Mouse (Mus musculus): ENCODE results near the gene Calcoco2. TPM values are rescaled to one million over a fixed set of nuclear protein-coding genes. Genes with fewer than 3 reads are reported as not detected.
"Not testable (repeated sequence)": the region's sequence is repeated elsewhere in the genome, so short reads cannot be mapped to it uniquely, and the experiment has no call there.

Calcoco2 gene
- total and polyA plus RNA-seq, 3 experiments: not detected

DNA sequence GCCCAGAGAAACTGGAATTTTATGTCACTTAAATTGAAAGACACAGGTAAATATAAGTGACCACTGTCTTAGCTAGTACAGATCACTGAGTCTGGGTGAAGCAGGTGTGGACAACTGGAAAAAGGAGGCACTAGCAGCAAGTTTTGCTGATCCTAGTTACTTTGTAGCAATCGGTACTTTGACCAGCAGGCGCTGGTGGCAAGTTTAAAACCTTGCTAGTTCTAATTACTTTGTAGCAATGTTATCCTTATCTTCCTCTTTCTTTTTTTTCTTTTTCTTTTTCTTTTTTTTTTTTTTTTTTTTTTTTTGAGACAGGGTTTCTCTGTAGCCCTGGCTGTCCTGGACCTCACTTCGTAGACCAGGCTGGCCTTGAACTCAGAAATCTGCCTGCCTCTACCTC is 4.4 kb upstream of the Calcoco2 start:
- H3K36me3 ChIP-seq (ENCODE audit: control insufficient read depth, insufficient read depth, low read length): no peaks in the 10 kb centered on the region
- DNase-seq: no peak
- 84% methylated on average over 3 of the region's 3 CpGs for WGBS
- no peak overlapping the region for H3K9ac ChIP-seq (ENCODE audit: low read depth, low read length)
- no peak overlapping the region for H3K4me3 ChIP-seq
- H3K4me1 ChIP-seq (ENCODE audit: control insufficient read depth, insufficient read depth, low read length): no peaks in the 10 kb centered on the region
- H3K27ac ChIP-seq: no peak overlapping the region
- H3K79me2 ChIP-seq (replicated peaks; ENCODE audit: control insufficient read depth, insufficient read depth, low read length): no peaks in the 10 kb centered on the region
- TF ChIP-seq POLR2A (IDR thresholded peaks at IDR 0.05; ENCODE audit: insufficient read depth, low read depth, low read length): no peak
- TF ChIP-seq EP300 (IDR thresholded peaks at IDR 0.05; ENCODE audit: insufficient read depth, low read depth, low read length): no peak
- TF ChIP-seq CTCF (IDR thresholded peaks at IDR 0.05): no peak
- H3K27me3 ChIP-seq (ENCODE audit: control insufficient read depth, insufficient read depth, low read length): no peaks in the 10 kb centered on the region
- intact Hi-C loops (cut with DNase I): no loop called here

GRCm38 (mm10) chr11:96115416-96115815 is 3.7 kb upstream of the Calcoco2 start:
- intact Hi-C loops (cut with DNase I): no loop called here
- 89% methylated on average over 6 of the region's 6 CpGs for WGBS
- DNase-seq: no peak
- H3K9ac ChIP-seq (ENCODE audit: low read depth, low read length): no peak overlapping the region
- H3K27me3 ChIP-seq (ENCODE audit: control insufficient read depth, insufficient read depth, low read length): no peaks in the 10 kb centered on the region
- no peak overlapping the region for H3K4me3 ChIP-seq
- H3K4me1 ChIP-seq (ENCODE audit: control insufficient read depth, insufficient read depth, low read length): no peaks in the 10 kb centered on the region
- TF ChIP-seq POLR2A (IDR thresholded peaks at IDR 0.05; ENCODE audit: insufficient read depth, low read depth, low read length): no peak
- TF ChIP-seq EP300 (IDR thresholded peaks at IDR 0.05; ENCODE audit: insufficient read depth, low read depth, low read length): no peak
- TF ChIP-seq CTCF (IDR thresholded peaks at IDR 0.05): no peak
- no peaks in the 10 kb centered on the region for H3K36me3 ChIP-seq (ENCODE audit: control insufficient read depth, insufficient read depth, low read length)
- no peaks in the 10 kb centered on the region for H3K79me2 ChIP-seq (replicated peaks; ENCODE audit: control insufficient read depth, insufficient read depth, low read length)
- H3K27ac ChIP-seq: no peak overlapping the region

- Histone ChIP-seq H3K4me1 (ENCODE audit: control insufficient read depth, insufficient read depth, low read length) (no peaks in the 10 kb centered on the region), H3K79me2 (replicated peaks; ENCODE audit: control insufficient read depth, insufficient read depth, low read length) (no peaks in the 10 kb centered on the region), H3K27me3 (ENCODE audit: control insufficient read depth, insufficient read depth, low read length) (no peaks in the 10 kb centered on the region), H3K9ac (ENCODE audit: low read depth, low read length) (no peak overlapping the region), H3K4me3 (no peak overlapping the region), H3K36me3 (ENCODE audit: control insufficient read depth, insufficient read depth, low read length) (no peaks in the 10 kb centered on the region), H3K27ac (no peak overlapping the region)
- DNase-seq: no peak
- intact Hi-C loops (cut with DNase I): no loop called here
- TF ChIP-seq CTCF (IDR thresholded peaks at IDR 0.05) (no peak), EP300 (IDR thresholded peaks at IDR 0.05; ENCODE audit: insufficient read depth, low read depth, low read length) (no peak), POLR2A (IDR thresholded peaks at IDR 0.05; ENCODE audit: insufficient read depth, low read depth, low read length) (no peak)
- WGBS: 55% methylated on average over 2 of the region's 2 CpGs
Measured at GRCm38 (mm10) chr11:96114077-96114476, 2.3 kb upstream of the Calcoco2 start.

DNA sequence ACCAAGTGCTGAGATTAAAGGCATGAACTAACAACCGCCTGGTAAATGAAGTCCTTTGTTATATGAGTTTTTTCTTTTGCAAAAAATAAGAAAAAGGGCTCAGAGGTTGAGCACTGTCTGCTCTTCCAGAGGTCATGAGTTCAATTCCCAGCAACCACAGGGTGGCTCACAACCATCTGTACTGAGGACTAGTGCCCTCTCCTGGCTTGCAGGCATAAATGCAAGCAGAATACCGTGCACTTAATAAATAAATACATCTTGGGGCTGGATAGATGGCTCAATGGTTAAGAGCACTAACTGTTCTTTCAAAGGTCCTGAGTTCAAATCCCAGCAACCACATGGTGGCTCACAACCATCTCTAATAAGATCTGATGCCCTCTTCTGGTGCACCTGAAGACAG is 814 bp downstream of the Calcoco2 start:
- H3K36me3 ChIP-seq (ENCODE audit: control insufficient read depth, insufficient read depth, low read length); H3K27me3 ChIP-seq (ENCODE audit: control insufficient read depth, insufficient read depth, low read length); H3K4me1 ChIP-seq (ENCODE audit: control insufficient read depth, insufficient read depth, low read length); intact Hi-C loops (cut with DNase I); H3K4me3 ChIP-seq; H3K79me2 ChIP-seq (replicated peaks; ENCODE audit: control insufficient read depth, insufficient read depth, low read length); DNase-seq; H3K27ac ChIP-seq; H3K9ac ChIP-seq (ENCODE audit: low read depth, low read length): not testable (repeated sequence)
- 63% methylated on average over 2 of the region's 2 CpGs for WGBS

DNA sequence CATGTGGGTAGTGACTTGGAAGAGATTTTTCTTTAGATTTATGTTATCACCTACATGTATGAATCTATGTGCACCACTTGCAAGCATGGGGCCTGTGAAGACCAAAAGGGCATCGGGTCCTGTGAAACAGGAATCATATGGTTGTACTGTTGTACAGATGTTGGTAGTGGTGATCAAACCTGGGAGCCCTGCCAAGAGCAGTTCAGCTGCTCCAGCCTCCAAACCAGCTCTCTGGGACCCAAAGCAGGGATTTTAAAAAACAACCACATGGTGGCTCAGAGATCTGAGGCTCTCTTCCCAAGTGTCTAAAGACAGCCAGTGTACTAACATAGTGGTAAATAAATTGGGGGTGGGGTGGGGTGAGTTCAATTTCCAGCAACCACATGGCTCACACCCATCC is 3.4 kb downstream of the Calcoco2 start:
- Histone ChIP-seq H3K4me3 (no peak overlapping the region), H3K79me2 (replicated peaks; ENCODE audit: control insufficient read depth, insufficient read depth, low read length) (no peaks in the 10 kb centered on the region), H3K4me1 (ENCODE audit: control insufficient read depth, insufficient read depth, low read length) (no peaks in the 10 kb centered on the region), H3K27ac (no peak overlapping the region), H3K9ac (ENCODE audit: low read depth, low read length) (no peak overlapping the region), H3K27me3 (ENCODE audit: control insufficient read depth, insufficient read depth, low read length) (no peaks in the 10 kb centered on the region), H3K36me3 (ENCODE audit: control insufficient read depth, insufficient read depth, low read length) (no peaks in the 10 kb centered on the region)
- 35% methylated on average over 1 of the region's 1 CpGs for WGBS
- intact Hi-C loops (cut with DNase I): no loop called here
- DNase-seq: no peak
- TF ChIP-seq POLR2A (IDR thresholded peaks at IDR 0.05; ENCODE audit: insufficient read depth, low read depth, low read length): no peak
- TF ChIP-seq CTCF (IDR thresholded peaks at IDR 0.05): no peak
- no peak for TF ChIP-seq EP300 (IDR thresholded peaks at IDR 0.05; ENCODE audit: insufficient read depth, low read depth, low read length)

GRCm38 (mm10) chr11:96093361-96093760 is 18.4 kb downstream of the Calcoco2 start:
- WGBS: 13% methylated on average over 3 of the region's 3 CpGs
- DNase-seq: peak; percentile 33 to 51
- intact Hi-C loops (cut with DNase I): loop anchor here (1.0 to 5.0 kb wide), 3 partner anchors 34 to 216 kb away; no protein-coding TSS in a partner anchor

More at GRCm38 (mm10) chr11:96093361-96093760, 18.4 kb downstream of the Calcoco2 start:
- peak overlapping the region; percentile 63 for H3K27ac ChIP-seq
- H3K4me1 ChIP-seq (ENCODE audit: control insufficient read depth, insufficient read depth, low read length): peaks cover 2% of the 10 kb centered on the region
- no peaks in the 10 kb centered on the region for H3K27me3 ChIP-seq (ENCODE audit: control insufficient read depth, insufficient read depth, low read length)
- peak; percentile 90 for TF ChIP-seq CTCF (IDR thresholded peaks at IDR 0.05)
- TF ChIP-seq POLR2A (IDR thresholded peaks at IDR 0.05; ENCODE audit: insufficient read depth, low read depth, low read length): no peak
- peak; percentile 50; the same call in 1 of the 2 replicates for TF ChIP-seq EP300 (IDR thresholded peaks at IDR 0.05; ENCODE audit: insufficient read depth, low read depth, low read length)
- H3K4me3 ChIP-seq: no peak overlapping the region
- no peak overlapping the region for H3K9ac ChIP-seq (ENCODE audit: low read depth, low read length)
- no peaks in the 10 kb centered on the region for H3K79me2 ChIP-seq (replicated peaks; ENCODE audit: control insufficient read depth, insufficient read depth, low read length)
- H3K36me3 ChIP-seq (ENCODE audit: control insufficient read depth, insufficient read depth, low read length): no peaks in the 10 kb centered on the region
